Mouse (Mus musculus) large intestine, adult 2 months (tissue): ENCODE measurements at regions not wholly inside any gene's neighbourhood (a gene's known extent, or its start where the extent isn't known, plus 50 kb on each side); places are given as distances from the start of the nearest gene placed in this dataset.

Source experiments
- DNase-seq: peaks from one replicate; pipeline ENCODE4 v3.0.0-alpha.2; 2012; ENCODE audit warnings: low read depth, low spot score
- WGBS: fragments of 180-500 bp; shearing (Covaris S2); methylation state at CpG from one replicate; pipeline ENCODE4 v1.1.7; 2018; 5-methylcytosine and 5-hydroxymethylcytosine counted together

GRCm38 (mm10) chr5:43417259-43417658 is 98.1 kb upstream of the C1qtnf7 start:
- no peak for DNase-seq
- 96% methylated on average over 2 of the region's 2 CpGs for WGBS

GRCm38 (mm10) chr5:43422815-43423687 is 92.3 kb upstream of the C1qtnf7 start:
- DNase-seq, result peak; percentile 64
- WGBS, result 71% methylated on average over 9 of the region's 9 CpGs

- 72% methylated on average over 9 of the region's 9 CpGs for WGBS
- no peak for DNase-seq
Observed at GRCm38 (mm10) chr5:43424551-43425257, 90.6 kb upstream of the C1qtnf7 start.

- WGBS, result 46% methylated on average over 2 of the region's 2 CpGs
- no peak for DNase-seq
Observed at GRCm38 (mm10) chr5:43433337-43433736, 82.0 kb upstream of the C1qtnf7 start.

- WGBS, result 63% methylated on average over 2 of the region's 2 CpGs
- no peak for DNase-seq
Observed at GRCm38 (mm10) chr5:43439191-43439590, 76.1 kb upstream of the C1qtnf7 start.

- no peak for DNase-seq
- 74% methylated on average over 3 of the region's 3 CpGs for WGBS
Observed at GRCm38 (mm10) chr5:43441306-43441705, 74.0 kb upstream of the C1qtnf7 start.

GRCm38 (mm10) chr5:43444582-43445214 is 70.6 kb upstream of the C1qtnf7 start:
- DNase-seq, result no peak
- 66% methylated on average over 3 of the region's 3 CpGs for WGBS

- no peak for DNase-seq
Observed at GRCm38 (mm10) chr5:43445620-43446019, 69.7 kb upstream of the C1qtnf7 start.

- no peak for DNase-seq
Observed at GRCm38 (mm10) chr5:43446295-43446694, 69.0 kb upstream of the C1qtnf7 start.

GRCm38 (mm10) chr5:43456018-43456417 is 59.3 kb upstream of the C1qtnf7 start:
- WGBS, result 70% methylated on average over 3 of the region's 3 CpGs
- DNase-seq, result no peak

GRCm38 (mm10) chr5:43457725-43458124 is 57.6 kb upstream of the C1qtnf7 start:
- DNase-seq, result no peak
- 74% methylated on average over 7 of the region's 7 CpGs for WGBS

- no peak for DNase-seq
- 59% methylated on average over 1 of the region's 1 CpGs for WGBS
Observed at GRCm38 (mm10) chr5:43461987-43462715, 53.2 kb upstream of the C1qtnf7 start.
